Mouse (Mus musculus): ENCODE results near the gene Slbp. TPM values are rescaled to one million over a fixed set of nuclear protein-coding genes. Genes with fewer than 3 reads are reported as not detected.

Gene Slbp
- total RNA-seq (2021), result 1 to 10 TPM; 7.4 to 7.6 TPM
- long read RNA-seq, experiment 1, partial matches to known transcripts, result 1 of 6 reads
- long read RNA-seq, experiment 1, other reads (novel, unspliced or antisense), result 1 of 6 reads
- long read RNA-seq, experiment 2, transcript Slbp-201 (8 exons, 1,906 nt), result major isoform, 9 of 12 reads
- long read RNA-seq, experiment 2, partial matches to known transcripts, result 2 of 12 reads
- long read RNA-seq, experiment 2, other reads (novel, unspliced or antisense), result 1 of 12 reads

DNA sequence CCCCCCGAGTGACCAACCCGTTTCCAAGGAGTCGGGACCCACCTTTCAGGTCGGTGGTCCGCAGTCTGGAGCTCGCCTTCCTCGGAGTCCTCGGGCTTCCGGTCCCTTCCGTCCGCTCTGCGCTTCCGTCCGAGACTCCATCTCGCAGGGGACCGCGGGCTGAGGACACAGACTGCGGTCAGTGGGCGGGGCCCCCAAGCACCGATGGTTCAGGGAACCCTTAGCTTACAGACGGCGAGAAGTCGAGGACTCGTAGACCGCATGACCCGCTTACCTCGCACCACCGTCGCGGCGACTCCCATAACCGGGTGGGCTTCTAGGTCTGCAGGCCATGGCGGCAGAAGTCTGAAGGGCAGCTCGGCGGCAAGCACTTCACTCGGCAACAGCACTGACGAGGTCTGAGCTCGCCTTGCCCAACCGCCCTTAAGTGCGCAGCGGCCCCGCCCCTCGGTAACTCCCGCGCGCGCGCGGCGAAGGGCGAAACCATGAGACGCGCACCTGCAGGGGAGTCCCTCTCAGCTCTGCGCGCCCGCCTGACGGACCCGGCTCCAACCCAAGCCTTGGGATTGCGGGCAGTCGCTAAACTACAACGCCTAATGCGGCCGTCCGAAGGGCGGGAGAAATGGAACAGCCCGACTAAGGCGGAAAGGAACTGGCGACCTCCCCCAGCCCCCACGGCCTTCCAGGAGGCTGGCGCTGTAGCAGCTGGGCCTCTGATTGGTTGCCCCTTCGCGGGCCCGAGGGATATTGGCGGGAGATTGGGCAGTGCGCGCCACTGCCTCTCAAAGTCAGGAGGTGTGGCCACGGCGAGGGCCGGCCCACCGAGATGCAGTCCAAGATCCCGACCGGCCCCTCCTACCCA, at the start of gene Slbp:
TSS of gene Slbp (minus strand) at position 654 of the 862 bp plus-strand sequence.
- DNase-seq, result peak; percentile 94 to 96
- intact Hi-C loops (cut with DNase I), result loop anchor here (10.0 kb wide), 1 partner anchor 533 kb away; the partner anchor contains the start of gene Mxd4

DNA sequence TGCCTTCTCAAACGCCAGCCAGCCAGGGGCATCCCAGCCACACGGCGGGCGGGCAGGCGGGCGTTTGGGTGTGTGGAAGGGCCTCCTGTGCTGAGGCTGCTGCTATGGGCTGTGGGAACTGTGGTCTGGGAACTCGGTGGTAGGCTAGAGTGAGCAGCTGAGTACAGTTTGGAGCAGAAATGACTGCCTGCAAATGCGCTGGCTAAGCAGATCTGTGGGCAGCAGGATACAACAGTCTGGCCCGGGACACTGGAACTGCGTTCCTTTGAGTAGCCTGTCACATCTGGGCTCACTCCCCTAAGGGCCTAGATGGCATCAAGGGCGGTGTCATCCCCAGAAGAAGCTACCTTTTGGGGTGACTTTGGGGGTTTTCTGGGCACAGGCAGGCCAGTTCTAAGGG, 49.5 kb upstream of the Slbp start:
- no peak for DNase-seq
- intact Hi-C loops (cut with DNase I), result no loop called here

DNA sequence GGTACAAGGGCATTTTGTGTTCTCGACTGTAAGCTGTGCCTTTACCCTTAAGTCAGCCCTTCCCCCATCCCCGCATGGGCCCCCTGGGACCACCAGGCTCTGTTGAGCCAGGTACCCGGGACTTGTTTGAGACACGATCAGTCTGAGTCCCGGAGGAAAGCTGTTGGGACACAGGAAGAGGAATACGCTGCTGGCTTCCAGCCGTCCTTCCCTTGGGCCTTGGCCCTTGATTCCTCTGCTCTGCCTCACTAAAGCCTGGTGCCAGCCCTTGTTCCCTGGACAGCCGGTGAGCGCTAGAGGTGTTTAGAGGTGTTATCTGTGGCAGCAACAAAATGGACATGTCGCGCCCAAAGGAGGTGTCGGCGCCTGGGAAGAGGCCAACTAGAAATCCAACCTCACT, 47.6 kb upstream of the Slbp start:
- intact Hi-C loops (cut with DNase I), result no loop called here
- no peak for DNase-seq

DNA sequence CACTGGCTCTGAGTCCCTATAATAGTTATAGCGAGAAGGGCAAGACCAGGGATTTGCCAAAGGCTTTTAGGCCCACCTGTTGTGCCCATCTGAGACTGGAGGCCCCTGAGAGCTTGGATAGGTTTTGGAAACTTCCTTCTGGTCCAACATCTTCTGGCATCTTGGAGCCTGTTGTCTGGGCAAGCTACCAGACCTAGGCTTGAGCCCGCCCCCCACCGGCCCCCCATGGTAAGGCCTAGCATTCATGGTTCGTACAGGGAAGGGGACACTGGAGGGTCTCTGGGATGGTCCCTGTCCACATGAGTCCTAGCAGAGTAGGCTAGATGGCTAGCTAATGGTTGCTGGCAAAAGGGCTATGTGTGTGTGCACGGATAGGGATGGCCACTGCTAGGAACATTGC, 46.3 kb upstream of the Slbp start:
- no peak for DNase-seq
- intact Hi-C loops (cut with DNase I), result no loop called here

DNA sequence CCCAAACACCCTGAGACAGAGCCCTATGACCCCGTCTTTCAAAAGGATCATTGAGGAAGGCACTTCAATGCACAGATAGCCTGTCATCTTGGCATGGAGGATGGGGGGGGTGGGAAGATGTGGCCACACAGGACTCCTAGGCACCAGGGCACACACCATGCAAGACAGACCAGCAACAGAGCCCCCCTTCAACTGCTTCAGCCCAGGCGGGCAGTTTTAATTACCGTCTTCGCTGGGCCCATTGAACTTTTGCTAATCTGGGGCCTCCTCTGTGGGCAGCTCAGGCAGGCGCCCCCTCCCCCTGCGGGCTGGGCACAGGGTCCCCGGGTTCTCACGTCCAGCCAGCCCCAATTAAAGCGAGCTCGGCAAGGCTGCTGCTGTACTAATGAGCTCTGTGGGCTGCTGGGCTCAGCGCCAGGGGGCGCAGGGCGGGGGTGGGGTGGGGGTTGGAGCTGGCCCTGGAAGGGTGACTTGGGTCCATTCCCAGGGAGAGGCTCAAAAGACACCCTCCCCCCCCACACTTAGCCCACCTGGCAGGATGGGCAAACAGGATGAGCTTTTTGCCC, 45.7 kb upstream of the Slbp start:
- intact Hi-C loops (cut with DNase I), result no loop called here
- DNase-seq, result no peak

DNA sequence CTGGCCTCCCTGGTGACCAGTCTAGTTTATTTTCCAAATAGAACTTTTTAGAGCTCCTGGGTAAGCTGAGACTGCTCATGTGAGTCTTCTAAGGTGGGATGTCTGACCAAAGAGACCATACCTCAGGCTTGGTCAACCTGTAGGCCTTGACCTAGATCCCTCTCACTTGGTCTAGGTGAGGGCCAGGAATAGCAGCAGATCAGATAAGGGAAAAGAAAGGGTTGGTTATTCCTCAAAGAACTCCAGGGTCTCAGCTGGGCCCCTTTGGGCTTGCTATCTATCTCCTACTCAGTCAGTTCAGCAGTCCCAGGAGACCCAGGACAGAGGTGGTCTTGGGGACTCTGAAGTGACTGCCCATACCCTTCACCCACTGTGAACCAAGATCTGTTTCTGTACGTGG, 45.2 kb upstream of the Slbp start:
- no peak for DNase-seq
- intact Hi-C loops (cut with DNase I), result no loop called here

DNA sequence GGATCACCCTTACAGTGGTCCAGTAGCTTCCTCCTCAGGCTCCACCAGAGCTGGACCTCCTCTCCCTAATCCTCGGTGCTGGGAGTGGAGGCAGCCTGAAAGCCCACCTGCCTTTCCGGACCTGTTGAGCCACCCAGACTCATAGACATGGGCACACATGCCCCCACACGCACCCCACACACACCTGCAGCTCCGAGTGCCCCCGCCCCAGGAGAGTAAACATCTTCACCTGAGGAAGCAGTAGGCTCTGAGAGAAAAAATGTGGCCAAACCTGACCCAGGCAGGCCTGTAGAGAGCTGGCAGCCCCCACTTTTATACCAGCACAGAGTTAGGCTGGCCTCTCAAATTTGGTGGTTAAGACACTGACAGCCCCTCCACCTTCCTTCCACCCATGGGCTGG, 44.1 kb upstream of the Slbp start:
- intact Hi-C loops (cut with DNase I), result no loop called here

DNA sequence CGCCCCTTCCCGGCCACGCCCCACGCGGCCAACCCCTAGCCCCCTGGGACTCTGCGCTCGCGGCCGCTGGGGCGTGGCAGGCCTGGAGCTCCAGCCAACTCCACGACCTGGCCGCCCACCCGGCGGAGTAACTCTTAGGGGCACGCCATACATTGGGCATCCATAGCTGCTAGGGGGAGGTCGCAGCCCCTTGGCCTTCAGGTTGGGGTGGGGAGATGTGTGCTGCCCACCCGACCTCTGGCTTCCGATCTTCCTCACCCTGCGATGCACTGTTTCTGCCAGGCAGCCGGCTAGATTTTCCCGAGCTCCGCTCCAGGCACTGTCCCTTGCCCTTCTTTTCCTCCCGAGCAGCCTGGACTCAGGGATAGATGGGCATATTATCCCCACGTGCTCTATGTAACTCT, 43.3 kb upstream of the Slbp start:
- DNase-seq, result peak in 1 of 2 experiments; percentile 28
- intact Hi-C loops (cut with DNase I), result no loop called here

More for the DNA sequence above, 44.1 kb upstream of the Slbp start:
- no peak for DNase-seq

DNA sequence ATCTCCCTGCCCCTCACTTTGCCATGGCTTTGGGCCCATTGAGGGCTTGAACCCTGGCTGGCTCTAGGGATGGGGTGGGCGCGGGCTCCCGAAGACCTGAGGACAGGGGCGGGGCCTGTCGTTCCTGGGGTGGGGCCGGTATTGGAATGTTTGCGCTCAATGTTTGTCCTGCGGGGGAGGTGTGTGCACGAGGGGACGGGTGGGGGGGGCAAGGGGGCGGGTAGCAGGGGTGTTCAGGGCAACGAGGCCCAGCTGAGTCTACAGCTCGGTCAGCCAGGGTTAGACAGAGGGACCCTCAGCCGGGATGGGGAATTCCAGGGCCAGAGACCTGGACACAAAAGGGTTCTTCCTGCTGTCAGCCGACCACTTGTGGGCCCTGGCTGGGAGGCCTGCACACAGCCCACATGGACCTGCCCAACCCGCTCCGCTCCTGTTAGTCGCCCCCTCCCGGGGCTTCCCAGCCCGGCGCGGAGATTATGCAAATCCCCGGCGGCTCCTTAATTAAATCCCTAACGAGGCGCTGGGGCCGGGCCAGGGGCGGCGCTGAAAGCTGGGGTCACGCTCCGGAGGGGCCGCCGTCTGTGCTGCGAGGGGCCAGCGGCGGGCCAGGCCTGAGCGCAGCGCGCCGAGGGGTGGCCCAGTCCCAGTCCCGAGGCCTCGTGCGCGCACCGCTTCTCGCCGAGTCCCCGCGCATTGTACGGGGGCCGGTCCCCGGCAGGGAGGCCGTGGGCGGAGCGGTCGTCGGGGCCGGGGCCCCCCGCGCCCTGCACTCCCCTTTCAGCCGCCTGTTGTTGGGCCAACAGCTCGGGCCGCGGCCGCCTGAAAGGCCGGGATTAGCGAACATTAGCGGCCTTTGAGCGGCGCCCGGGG, 42.7 kb upstream of the Slbp start:
- intact Hi-C loops (cut with DNase I), result no loop called here
- DNase-seq, result no peak

DNA sequence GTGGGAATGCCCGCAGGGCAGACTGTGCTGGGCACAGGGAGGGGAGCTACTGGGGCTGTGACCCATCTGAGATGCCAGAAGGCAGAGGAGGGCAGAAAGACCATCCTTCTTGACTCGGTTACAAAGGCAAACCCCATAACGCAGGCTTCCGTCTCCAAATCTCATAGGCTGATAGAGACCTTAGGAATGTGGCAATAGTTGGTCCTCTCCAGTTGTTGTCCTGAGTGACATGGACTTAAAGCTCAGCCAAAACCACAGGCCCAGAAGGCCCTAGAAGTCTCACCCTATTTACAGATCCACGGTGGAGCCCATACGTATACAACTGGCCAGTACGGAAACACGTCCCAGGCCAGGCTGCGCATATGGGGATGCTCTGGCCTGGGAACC, 42.1 kb upstream of the Slbp start:
- no peak for DNase-seq
- intact Hi-C loops (cut with DNase I), result no loop called here

DNA sequence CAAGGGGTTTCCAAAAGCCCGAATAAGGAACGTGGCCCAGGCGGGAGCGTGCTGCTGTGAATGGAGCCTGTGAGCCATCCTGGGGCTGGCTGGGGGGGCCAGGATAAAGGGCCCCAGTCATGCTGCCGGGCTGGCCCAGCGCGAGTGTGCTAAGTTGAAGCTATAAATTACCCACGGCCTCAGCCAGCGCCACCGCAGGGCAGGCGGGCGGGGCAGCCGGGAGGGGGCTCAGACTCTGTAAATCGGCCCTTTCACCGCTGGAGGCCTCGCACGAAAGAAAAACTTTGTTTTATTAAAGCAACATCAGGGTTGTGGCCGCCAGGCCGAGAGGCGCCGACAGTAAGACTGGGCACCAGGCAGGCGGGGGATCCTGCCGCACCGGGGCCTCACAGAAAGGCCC, 40.0 kb upstream of the Slbp start:
- DNase-seq, result no peak
- intact Hi-C loops (cut with DNase I), result no loop called here

DNA sequence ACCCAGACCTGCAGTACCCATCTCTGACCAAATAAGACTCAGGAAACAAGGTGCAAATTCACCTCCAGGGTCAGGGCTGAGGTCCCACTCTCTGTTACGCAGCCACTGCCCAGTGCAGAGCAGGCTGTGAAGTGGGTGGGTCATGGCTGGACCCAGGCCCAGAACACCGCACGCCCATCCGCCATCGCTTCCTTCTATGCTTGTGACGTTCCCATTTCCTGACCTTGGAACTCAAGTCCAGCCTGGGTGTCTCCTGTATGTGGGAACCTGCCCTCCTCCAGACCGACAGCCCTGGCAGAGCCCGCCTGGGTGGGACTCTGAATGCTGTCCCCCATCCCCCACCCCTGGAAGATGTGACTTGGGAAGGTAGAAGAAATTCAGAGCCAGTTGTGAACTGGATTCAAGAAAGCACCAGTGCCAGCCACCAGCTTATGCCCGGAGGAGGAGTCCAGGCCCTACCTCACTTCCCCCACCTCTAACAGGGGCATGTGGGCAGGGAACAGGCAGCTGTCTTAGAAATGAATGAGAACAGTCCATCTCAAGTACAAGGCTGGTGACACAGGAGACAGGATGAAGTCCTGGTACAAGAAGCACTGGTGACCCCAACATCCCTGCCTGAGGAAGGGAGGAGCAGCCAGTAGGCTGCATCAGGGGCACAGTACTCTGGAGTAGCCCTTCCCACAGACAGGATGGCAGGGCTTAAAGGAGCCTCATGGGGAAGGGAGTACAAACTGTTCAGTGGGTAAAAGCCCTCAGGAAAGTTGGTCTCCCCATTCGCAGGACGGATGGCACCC, 37.7 kb upstream of the Slbp start:
- intact Hi-C loops (cut with DNase I), result no loop called here
- DNase-seq, result no peak

DNA sequence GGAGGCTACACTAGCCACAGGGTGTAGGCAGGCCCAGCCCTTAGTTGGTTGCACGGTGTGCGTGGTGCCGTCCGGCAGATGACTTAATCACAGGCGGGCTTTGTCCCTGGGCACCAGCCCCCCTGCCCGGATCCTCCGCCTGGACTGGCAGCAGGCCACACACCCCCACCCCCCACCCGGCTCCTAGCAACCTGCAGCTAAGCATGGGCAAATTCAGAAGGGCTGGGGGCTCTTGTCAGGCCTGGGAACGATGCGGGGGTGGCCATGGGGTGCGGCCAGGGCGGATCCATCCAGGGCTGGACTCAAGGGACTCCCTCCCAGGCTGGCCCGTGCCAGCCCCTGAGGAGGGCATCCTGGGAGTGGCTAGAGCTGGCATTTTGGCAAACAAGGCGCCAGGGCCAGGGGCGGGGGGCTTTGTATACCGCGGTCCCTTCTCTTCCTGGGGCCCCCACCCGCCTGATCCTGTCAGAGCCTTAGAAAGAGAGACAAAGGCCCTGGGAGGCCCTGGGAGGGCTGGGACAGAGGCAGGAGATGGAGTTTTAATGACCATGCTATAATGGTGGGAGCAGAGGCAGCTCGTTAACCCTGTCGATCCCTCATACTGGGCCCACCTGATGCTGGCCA, 37.0 kb upstream of the Slbp start:
- DNase-seq, result no peak
- intact Hi-C loops (cut with DNase I), result no loop called here

DNA sequence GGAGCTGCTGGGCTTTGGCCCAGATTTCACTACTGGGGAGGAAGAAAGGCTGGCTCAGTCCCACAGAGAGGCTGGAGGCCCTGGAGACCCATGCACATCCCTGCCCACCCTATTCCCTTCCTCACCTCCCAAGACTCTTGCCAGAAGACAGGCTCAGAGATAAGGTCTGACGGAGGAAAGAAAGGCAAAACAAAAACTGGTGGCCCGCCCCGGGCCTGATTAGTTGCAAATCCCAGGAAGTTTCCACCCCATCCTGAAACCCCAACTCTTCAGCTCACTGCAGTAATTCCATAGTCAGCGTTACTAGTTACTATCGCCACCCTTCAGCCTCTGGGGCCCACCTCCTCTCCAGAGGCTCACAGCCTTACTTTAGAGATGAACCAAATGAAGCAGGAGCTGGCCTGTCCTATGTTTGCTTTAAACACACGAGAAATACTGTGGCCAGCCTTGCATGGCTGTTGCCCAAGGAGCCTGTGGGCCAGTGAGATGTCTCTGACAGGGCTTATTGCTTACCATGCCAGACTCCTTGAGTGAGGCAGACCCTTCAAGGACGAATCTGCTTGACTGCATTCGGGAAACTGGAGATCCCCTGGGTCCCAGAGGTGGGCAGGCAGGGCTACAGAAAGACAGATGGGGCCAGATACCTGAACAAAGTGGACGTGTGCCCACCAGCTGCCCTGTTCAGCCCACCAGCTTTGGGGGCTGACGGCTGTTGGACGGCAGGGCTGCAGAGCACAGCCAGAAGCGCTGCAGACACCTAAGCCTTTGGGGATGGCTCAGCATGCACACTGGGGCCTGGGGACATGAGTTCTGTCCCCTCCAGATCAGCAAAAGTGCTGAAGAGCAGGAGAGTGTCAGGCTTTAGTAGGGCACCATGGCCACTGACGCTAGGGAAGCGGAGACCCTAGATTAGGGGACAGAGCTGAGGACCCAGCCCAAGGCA, 36.2 kb upstream of the Slbp start:
- intact Hi-C loops (cut with DNase I), result no loop called here
- no peak for DNase-seq

DNA sequence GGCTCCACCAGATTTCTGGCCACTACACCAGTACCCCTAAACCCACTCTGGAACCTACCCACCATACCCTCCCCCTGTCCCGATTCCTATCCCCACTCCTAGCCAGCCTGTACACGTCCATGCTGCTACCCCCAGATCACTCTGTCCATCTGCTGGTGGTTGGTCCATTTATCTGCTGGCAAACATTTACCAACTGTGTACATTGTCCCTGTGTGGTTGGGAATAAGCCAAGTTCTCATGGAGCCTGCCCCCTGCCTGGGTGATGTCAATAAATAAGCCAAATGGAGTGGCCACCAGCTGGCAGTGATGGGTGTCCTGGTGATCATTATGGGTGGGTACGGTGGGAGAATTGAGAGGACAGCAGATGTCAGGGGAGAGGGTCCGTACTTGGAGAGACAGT, 34.8 kb upstream of the Slbp start:
- intact Hi-C loops (cut with DNase I), result no loop called here
- DNase-seq, result no peak

DNA sequence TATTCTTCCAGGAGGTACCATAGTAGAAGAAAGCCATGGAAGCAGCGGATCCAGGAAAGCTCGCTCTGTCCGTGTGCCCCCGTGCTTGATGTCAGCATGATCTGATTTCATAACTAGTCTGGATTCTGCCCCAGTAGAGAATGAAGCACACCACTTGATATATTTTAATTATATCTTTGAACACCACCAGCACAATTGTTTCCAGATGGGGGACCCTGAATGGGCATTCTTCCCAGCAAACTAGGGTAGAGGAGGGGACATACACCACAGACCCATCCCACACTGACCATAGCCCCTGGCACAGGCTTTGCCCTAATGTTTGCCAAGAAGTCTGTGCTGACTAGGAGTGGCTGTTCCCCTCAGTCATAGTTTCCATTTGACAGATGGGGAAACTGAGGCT, 32.6 kb upstream of the Slbp start:
- intact Hi-C loops (cut with DNase I), result loop anchor here (1.0 kb wide), 1 partner anchor 52 kb away; no protein-coding TSS in a partner anchor
- DNase-seq, result no peak

DNA sequence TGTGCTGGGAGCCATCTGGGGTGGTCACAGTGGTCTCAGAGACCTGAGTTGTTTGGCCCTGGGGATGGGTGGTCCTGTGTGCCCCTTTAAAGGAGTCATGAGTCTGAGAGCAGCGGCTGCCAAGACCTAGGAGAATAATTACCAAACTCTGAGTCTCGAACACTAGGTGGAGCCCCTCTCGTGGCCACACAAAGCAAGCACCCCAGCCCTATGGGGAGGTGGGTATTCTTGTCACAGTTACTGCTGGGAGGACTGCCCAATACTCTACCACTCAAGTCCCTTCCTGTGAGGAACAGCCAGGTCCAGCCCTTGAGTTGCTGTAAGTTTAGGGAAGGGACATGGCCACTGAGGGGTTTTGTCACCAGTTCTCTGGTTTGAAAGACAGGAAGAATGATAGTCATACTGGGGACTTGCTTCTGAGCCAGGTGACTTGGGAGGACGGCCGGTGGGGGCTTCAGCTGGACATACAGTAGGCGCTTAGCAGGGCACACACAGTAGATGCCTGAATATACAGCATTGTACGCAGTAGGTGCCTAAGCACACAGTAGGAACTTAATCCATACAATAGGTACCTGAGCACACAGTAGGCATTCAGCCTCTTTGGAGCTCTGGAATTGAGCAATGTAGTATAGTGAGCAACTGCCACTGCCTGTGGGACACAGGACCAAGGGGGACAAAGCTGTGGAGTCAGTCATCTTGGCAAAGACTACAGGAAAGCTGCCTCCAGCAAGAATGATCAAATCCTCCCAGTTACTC, 31.7 kb upstream of the Slbp start:
- intact Hi-C loops (cut with DNase I), result loop anchor here (1.0 kb wide), 1 partner anchor 53 kb away; no protein-coding TSS in a partner anchor
- no peak for DNase-seq

DNA sequence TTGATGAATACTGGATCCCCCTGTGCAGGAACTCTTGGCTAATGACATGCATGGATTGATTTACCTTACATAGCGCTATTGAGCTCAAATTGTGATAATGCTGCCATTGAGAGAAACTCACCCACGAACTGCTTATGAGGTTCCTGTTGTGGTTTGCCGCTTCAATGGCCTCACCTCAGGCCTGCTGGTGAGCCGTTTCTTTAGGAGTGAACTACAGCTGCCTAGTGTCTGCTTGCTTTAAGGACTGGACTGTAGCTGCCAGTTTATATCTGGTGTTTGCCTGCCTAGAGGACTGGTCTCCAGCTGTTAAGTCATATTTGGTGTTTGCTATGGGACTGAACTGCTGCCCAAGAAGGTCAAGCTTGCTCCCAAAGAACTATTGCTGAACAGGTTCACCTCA, 30.6 kb upstream of the Slbp start:
- DNase-seq, result no peak
- intact Hi-C loops (cut with DNase I), result no loop called here
